Mouse (Mus musculus) liver, embryonic 12.5 days (tissue): ENCODE measurements around the gene Foxn3. TPM values are rescaled to one million over a fixed set of nuclear protein-coding genes. Genes with fewer than 3 reads are reported as not detected.

ENCODE experiments used
- ATAC-seq: fragments of 200-750 bp; cut with Nextera tagmentation; 2 replicates; pipeline ENCODE4 v1.8.0; 2017; ENCODE audit warnings: moderate number of reproducible peaks, mild to moderate bottlenecking, moderate library complexity
- H3K27ac ChIP-seq: fragments of 300-500 bp; sonication (generic); 2 replicates; pipeline ENCODE4 v1.5.1; 2016; ENCODE audit warnings: mild to moderate bottlenecking
- H3K27me3 ChIP-seq: fragments of 300-500 bp; sonication (generic); replicated peaks from 2 replicates; pipeline ENCODE4 v1.6.1; 2016; ENCODE audit warnings: mild to moderate bottlenecking, moderate library complexity
- H3K36me3 ChIP-seq: fragments of 300-500 bp; sonication (generic); 2 replicates; pipeline ENCODE4 v1.6.1; 2016; ENCODE audit warnings: mild to moderate bottlenecking, moderate library complexity
- H3K4me1 ChIP-seq: fragments of 300-500 bp; sonication (generic); 2 replicates; pipeline ENCODE4 v1.6.1; 2016
- H3K4me2 ChIP-seq: fragments of 300-500 bp; sonication (generic); 2 replicates; pipeline ENCODE4 v1.6.1; 2016; ENCODE audit warnings: mild to moderate bottlenecking, moderate library complexity
- H3K4me3 ChIP-seq: fragments of 300-500 bp; sonication (generic); 2 replicates; pipeline ENCODE4 v1.5.1; 2016; ENCODE audit warnings: mild to moderate bottlenecking, moderate library complexity
- H3K9ac ChIP-seq: fragments of 300-500 bp; sonication (generic); 2 replicates; pipeline ENCODE4 v1.6.1; 2016; ENCODE audit warnings: mild to moderate bottlenecking, moderate library complexity
- H3K9me3 ChIP-seq: fragments of 300-500 bp; sonication (generic); replicated peaks from 2 replicates; pipeline ENCODE4 v1.6.1; 2016; ENCODE audit warnings: mild to moderate bottlenecking, moderate library complexity
- WGBS: fragments of 180-500 bp; shearing (Covaris S2); methylation state at CpG from one replicate; pipeline ENCODE4 v1.1.7; 2016; ENCODE audit not compliant: insufficient replicate concordance; 5-methylcytosine and 5-hydroxymethylcytosine counted together
- polyA plus RNA-seq: library from polyadenylated mRNA; unstranded; fragments of >200 nt; fragmentation: Nextera tagmentation; extraction: Ambion mirVana; gene quantifications from 2 replicates; pipeline ENCODE4 v1.2.1, GENCODE M21; 2016

The Foxn3 gene
- polyA plus RNA-seq, 1 experiment from 2014 or later = 25.8 TPM

GRCm38 (mm10) chr12:99356660-99357059, 206.7 kb downstream of the Foxn3 start:
- H3K9me3 ChIP-seq = no peaks in the 10 kb centered on the region
- peaks cover 36% of the 10 kb centered on the region for H3K4me1 ChIP-seq
- no peaks in the 10 kb centered on the region for H3K27me3 ChIP-seq
- H3K4me3 ChIP-seq = no peak overlapping the region
- H3K9ac ChIP-seq = no peak overlapping the region
- no peak for ATAC-seq
- H3K36me3 ChIP-seq = no peaks in the 10 kb centered on the region
- H3K4me2 ChIP-seq = no peak overlapping the region
- no peak overlapping the region for H3K27ac ChIP-seq
- 78% methylated on average over 8 of the region's 8 CpGs for WGBS

GRCm38 (mm10) chr12:99353692-99354091, 209.7 kb downstream of the Foxn3 start:
- no peak overlapping the region for H3K4me3 ChIP-seq
- no peak overlapping the region for H3K9ac ChIP-seq
- H3K36me3 ChIP-seq = no peaks in the 10 kb centered on the region
- H3K4me2 ChIP-seq = no peak overlapping the region
- H3K9me3 ChIP-seq = no peaks in the 10 kb centered on the region
- H3K4me1 ChIP-seq = peaks cover 51% of the 10 kb centered on the region
- no peak for ATAC-seq
- no peaks in the 10 kb centered on the region for H3K27me3 ChIP-seq
- 86% methylated on average over 11 of the region's 11 CpGs for whole genome bisulfite sequencing
- H3K27ac ChIP-seq = no peak overlapping the region

GRCm38 (mm10) chr12:99352583-99352982, 210.8 kb downstream of the Foxn3 start:
- Histone ChIP-seq H3K4me2 (0 out of 2 replicates have a peak overlapping the region, but pooled peaks have one; percentile 4), H3K9me3 (no peaks in the 10 kb centered on the region), H3K36me3 (no peaks in the 10 kb centered on the region), H3K27ac (0 out of 2 replicates have a peak overlapping the region, but pooled peaks have one; percentile 11), H3K27me3 (no peaks in the 10 kb centered on the region), H3K4me3 (no peak overlapping the region), H3K9ac (no peak overlapping the region), H3K4me1 (peaks cover 61% of the 10 kb centered on the region)
- 70% methylated on average over 6 of the region's 6 CpGs for WGBS
- ATAC-seq = 0 out of 2 replicates have a peak, but pooled peaks have one; percentile 6

GRCm38 (mm10) chr12:99352136-99352535, 211.2 kb downstream of the Foxn3 start:
- Histone ChIP-seq H3K36me3 (no peaks in the 10 kb centered on the region), H3K9me3 (no peaks in the 10 kb centered on the region), H3K4me2 (0 out of 2 replicates have a peak overlapping the region, but pooled peaks have one; percentile 4), H3K9ac (no peak overlapping the region), H3K27ac (0 out of 2 replicates have a peak overlapping the region, but pooled peaks have one; percentile 11), H3K4me1 (peaks cover 65% of the 10 kb centered on the region), H3K27me3 (no peaks in the 10 kb centered on the region), H3K4me3 (no peak overlapping the region)
- WGBS = 65% methylated on average over 7 of the region's 7 CpGs
- ATAC-seq = no peak

- Histone ChIP-seq H3K9ac (no peak overlapping the region), H3K9me3 (no peaks in the 10 kb centered on the region), H3K4me2 (0 out of 2 replicates have a peak overlapping the region, but pooled peaks have one; percentile 4), H3K4me3 (no peak overlapping the region), H3K36me3 (no peaks in the 10 kb centered on the region), H3K27ac (no peak overlapping the region), H3K4me1 (peaks cover 69% of the 10 kb centered on the region), H3K27me3 (no peaks in the 10 kb centered on the region)
- 78% methylated on average over 9 of the region's 9 CpGs for WGBS
- no peak for ATAC-seq
Measured at GRCm38 (mm10) chr12:99351731-99352130, 211.7 kb downstream of the Foxn3 start.

- Histone ChIP-seq H3K9ac (peak overlapping the region; percentile 33; the same call in 1 of the 2 replicates), H3K36me3 (no peaks in the 10 kb centered on the region), H3K27ac (peak overlapping the region; percentile 89), H3K4me3 (no peak overlapping the region), H3K27me3 (no peaks in the 10 kb centered on the region), H3K9me3 (no peaks in the 10 kb centered on the region), H3K4me1 (peaks cover 77% of the 10 kb centered on the region), H3K4me2 (peak overlapping the region; percentile 46)
- WGBS = 15% methylated on average over 9 of the region's 9 CpGs
- peak; percentile 90 for ATAC-seq
Measured at GRCm38 (mm10) chr12:99349650-99349997, 213.8 kb downstream of the Foxn3 start.

GRCm38 (mm10) chr12:99348940-99349649, 214.3 kb downstream of the Foxn3 start:
- Histone ChIP-seq H3K4me2 (peak overlapping the region; percentile 46), H3K9ac (peak overlapping the region; percentile 37; the same call in 1 of the 2 replicates), H3K4me3 (no peak overlapping the region), H3K4me1 (peaks cover 77% of the 10 kb centered on the region), H3K27me3 (no peaks in the 10 kb centered on the region), H3K27ac (peak overlapping the region; percentile 89), H3K36me3 (no peaks in the 10 kb centered on the region), H3K9me3 (no peaks in the 10 kb centered on the region)
- WGBS = 68% methylated on average over 10 of the region's 10 CpGs
- no peak for ATAC-seq

- Histone ChIP-seq H3K9me3 (no peaks in the 10 kb centered on the region), H3K9ac (no peak overlapping the region), H3K27ac (no peak overlapping the region), H3K4me2 (no peak overlapping the region), H3K4me3 (no peak overlapping the region), H3K27me3 (no peaks in the 10 kb centered on the region), H3K36me3 (no peaks in the 10 kb centered on the region), H3K4me1 (peaks cover 73% of the 10 kb centered on the region)
- no peak for ATAC-seq
- WGBS = 75% methylated on average over 3 of the region's 3 CpGs
Measured at GRCm38 (mm10) chr12:99347512-99347911, 215.9 kb downstream of the Foxn3 start.

GRCm38 (mm10) chr12:99346982-99347381, 216.4 kb downstream of the Foxn3 start:
- Histone ChIP-seq H3K9ac (no peak overlapping the region), H3K4me3 (no peak overlapping the region), H3K9me3 (no peaks in the 10 kb centered on the region), H3K4me1 (peaks cover 73% of the 10 kb centered on the region), H3K36me3 (no peaks in the 10 kb centered on the region), H3K27me3 (no peaks in the 10 kb centered on the region), H3K4me2 (no peak overlapping the region), H3K27ac (no peak overlapping the region)
- ATAC-seq = no peak
- WGBS = 67% methylated on average over 3 of the region's 3 CpGs

GRCm38 (mm10) chr12:99345323-99345722, 218.1 kb downstream of the Foxn3 start:
- Histone ChIP-seq H3K9ac (no peak overlapping the region), H3K4me1 (peaks cover 65% of the 10 kb centered on the region), H3K36me3 (peaks cover 8% of the 10 kb centered on the region; the same call in 1 of the 2 replicates), H3K27me3 (no peaks in the 10 kb centered on the region), H3K4me2 (no peak overlapping the region), H3K4me3 (no peak overlapping the region), H3K9me3 (no peaks in the 10 kb centered on the region), H3K27ac (no peak overlapping the region)
- ATAC-seq = no peak
- WGBS = 79% methylated on average over 4 of the region's 4 CpGs

GRCm38 (mm10) chr12:99343378-99343777, 220.0 kb downstream of the Foxn3 start:
- Histone ChIP-seq H3K9me3 (no peaks in the 10 kb centered on the region), H3K9ac (no peak overlapping the region), H3K4me1 (peaks cover 45% of the 10 kb centered on the region), H3K27me3 (no peaks in the 10 kb centered on the region), H3K4me3 (no peak overlapping the region), H3K27ac (no peak overlapping the region), H3K4me2 (no peak overlapping the region), H3K36me3 (peaks cover 12% of the 10 kb centered on the region; the same call in 1 of the 2 replicates)
- 80% methylated on average over 2 of the region's 2 CpGs for WGBS
- no peak for ATAC-seq

- H3K27me3 ChIP-seq = no peaks in the 10 kb centered on the region
- ATAC-seq = no peak
- no peak overlapping the region for H3K27ac ChIP-seq
- H3K36me3 ChIP-seq = peaks cover 12% of the 10 kb centered on the region
- no peak overlapping the region for H3K9ac ChIP-seq
- H3K4me3 ChIP-seq = no peak overlapping the region
- WGBS = 47% methylated on average over 3 of the region's 3 CpGs
- H3K9me3 ChIP-seq = no peaks in the 10 kb centered on the region
- H3K4me2 ChIP-seq = no peak overlapping the region
- H3K4me1 ChIP-seq = peaks cover 37% of the 10 kb centered on the region
Measured at GRCm38 (mm10) chr12:99342160-99342559, 221.2 kb downstream of the Foxn3 start.
